Mouse (Mus musculus) heart, postnatal 25 days (tissue): ENCODE results near the gene Mink1. TPM values are rescaled to one million over a fixed set of nuclear protein-coding genes. Genes with fewer than 3 reads are reported as not detected.
"Not testable (repeated sequence)": the region's sequence is repeated elsewhere in the genome, so short reads cannot be mapped to it uniquely, and the experiment has no call there.

Source experiments
- DNase-seq: peaks from one replicate; pipeline ENCODE4 v3.0.0; 2022; ENCODE audit warnings: low spot score
- intact Hi-C: fragments of 180-260 bp; cut with DNase I; formaldehyde crosslinking; loops from one replicate; pipeline ENCODE4 v1.15.1; 2025
- total RNA-seq, 2 experiments: library from RNA; stranded (reverse); gene quantifications; 2 replicates each; pipeline ENCODE4 v1.2.3; 2021

Mink1 gene
- total RNA-seq, 2 experiments from 2014 or later = 43.6 to 46.3 TPM

GRCm38 (mm10) chr11:70544496-70544895 is 18.2 kb upstream of the Mink1 start:
- no peak for DNase-seq
- intact Hi-C loops = no loop called here

- intact Hi-C loops = no loop called here
- no peak for DNase-seq
Observed at GRCm38 (mm10) chr11:70551526-70551925, 11.2 kb upstream of the Mink1 start.

GRCm38 (mm10) chr11:70553940-70554339 is 8.7 kb upstream of the Mink1 start:
- intact Hi-C loops = no loop called here
- DNase-seq = no peak

- intact Hi-C loops = no loop called here
- no peak for DNase-seq
Observed at GRCm38 (mm10) chr11:70557545-70557944, 5.1 kb upstream of the Mink1 start.

- no peak for DNase-seq
- intact Hi-C loops = loop anchor here (2.0 kb wide), 1 partner anchor 21 kb away; the partner anchor contains the start of gene Pld2
Observed at GRCm38 (mm10) chr11:70561937-70562286, 769 bp upstream of the Mink1 start.

GRCm38 (mm10) chr11:70562995-70563469 is 351 bp downstream of the Mink1 start:
- DNase-seq = no peak
- intact Hi-C loops = loop anchor here (2.0 kb wide), 1 partner anchor 22 kb away; the partner anchor contains the start of gene Pld2

- intact Hi-C loops = loop anchor here (2.0 kb wide), 2 partner anchors 23 to 41 kb away; partner anchors contain the start of gene Pld2
- no peak for DNase-seq
Observed at GRCm38 (mm10) chr11:70563470-70564275, 992 bp downstream of the Mink1 start.

- DNase-seq = no peak
- intact Hi-C loops = loop anchor here (2.0 kb wide), 1 partner anchor 40 kb away; no protein-coding TSS in a partner anchor
Observed at GRCm38 (mm10) chr11:70564276-70564873, 1.7 kb downstream of the Mink1 start.

GRCm38 (mm10) chr11:70566586-70566985 is 3.9 kb downstream of the Mink1 start:
- intact Hi-C loops = no loop called here
- DNase-seq = no peak

GRCm38 (mm10) chr11:70570614-70571013 is 7.9 kb downstream of the Mink1 start:
- intact Hi-C loops, DNase-seq: not testable (repeated sequence)

GRCm38 (mm10) chr11:70571641-70572040 is 9.0 kb downstream of the Mink1 start:
- intact Hi-C loops = no loop called here
- DNase-seq = no peak

- intact Hi-C loops = no loop called here
- no peak for DNase-seq
Observed at GRCm38 (mm10) chr11:70572348-70572902, 9.7 kb downstream of the Mink1 start.

- DNase-seq = no peak
- intact Hi-C loops = no loop called here
Observed at GRCm38 (mm10) chr11:70573872-70574271, 11.2 kb downstream of the Mink1 start.

- intact Hi-C loops = no loop called here
- DNase-seq = no peak
Observed at GRCm38 (mm10) chr11:70577201-70577600, 14.5 kb downstream of the Mink1 start.

GRCm38 (mm10) chr11:70578962-70579361 is 16.3 kb downstream of the Mink1 start:
- DNase-seq = no peak
- intact Hi-C loops = no loop called here

GRCm38 (mm10) chr11:70579710-70580357 is 17.2 kb downstream of the Mink1 start:
- no peak for DNase-seq
- intact Hi-C loops = no loop called here

- DNase-seq = no peak
- intact Hi-C loops = no loop called here
Observed at GRCm38 (mm10) chr11:70580358-70580720, 17.7 kb downstream of the Mink1 start.

- intact Hi-C loops = no loop called here
- DNase-seq = no peak
Observed at GRCm38 (mm10) chr11:70580921-70581320, 18.2 kb downstream of the Mink1 start.

- no peak for DNase-seq
- intact Hi-C loops = no loop called here
Observed at GRCm38 (mm10) chr11:70582196-70582595, 19.5 kb downstream of the Mink1 start.

- intact Hi-C loops = no loop called here
- DNase-seq = no peak
Observed at GRCm38 (mm10) chr11:70583022-70583714, 20.5 kb downstream of the Mink1 start.
